In genomic region chr2:162929704-162930103, GRCm38 (mm10) we compare ENCODE assay signal across 22 mouse cellular contexts. TPM values are rescaled to one million over a fixed set of nuclear protein-coding genes. Genes with fewer than 3 reads are reported as not detected.
DNase-seq lines count a peak whose midpoint lies in the region; ATAC-seq lines count a peak whose summit lies in the region.
"Had no signal": no experiment of that assay in that cellular context is flagged by ENCODE, and none has a peak within 500 bp of the region (broad histone marks: within the 10 kb centered on the region; RNA-seq: fewer than 3 reads in every experiment).

No protein-coding gene starts in this region.

- H3K4me3 ChIP-seq in forebrain, embryonic 12.5 days (replicated peaks): no peak overlapping the region
- no peak overlapping the region for H3K4me3 ChIP-seq in forebrain, embryonic 14.5 days (ENCODE audit: low read depth, low read length)
- H3K4me3 ChIP-seq in hindbrain, embryonic 14.5 days (replicated peaks; ENCODE audit: low read length): 0 out of 2 replicates have a peak overlapping the region, but pooled peaks have one; percentile 3
- H3K4me3 ChIP-seq in hindbrain, embryonic 13.5 days: no peak overlapping the region
- peak overlapping the region; percentile 100; the same call in 1 of the 2 replicates for H3K4me3 ChIP-seq in midbrain, embryonic 10.5 days
- no peak overlapping the region for H3K4me3 ChIP-seq in midbrain, embryonic 15.5 days
- H3K4me3 ChIP-seq in liver, embryonic 16.5 days (ENCODE audit: low read depth, low read length): no peak overlapping the region
- H3K4me3 ChIP-seq in intestine, embryonic 16.5 days (ENCODE audit: low read length): no peak overlapping the region

- WGBS in forebrain, embryonic 12.5 days: 87% methylated on average over 3 of the region's 3 CpGs
- WGBS in forebrain, embryonic 14.5 days: 92% methylated on average over 3 of the region's 3 CpGs
- WGBS in hindbrain, embryonic 14.5 days: 87% methylated on average over 3 of the region's 3 CpGs
- 87% methylated on average over 3 of the region's 3 CpGs for WGBS in hindbrain, embryonic 13.5 days
- WGBS in midbrain, embryonic 10.5 days: 80% methylated on average over 3 of the region's 3 CpGs
- WGBS in midbrain, embryonic 15.5 days: 84% methylated on average over 3 of the region's 3 CpGs
- 61% methylated on average over 3 of the region's 3 CpGs for WGBS in liver, embryonic 16.5 days (ENCODE audit: insufficient replicate concordance)
- 67% methylated on average over 3 of the region's 3 CpGs for WGBS in intestine, embryonic 16.5 days

- no peak overlapping the region for H3K27ac ChIP-seq in forebrain, embryonic 12.5 days
- no peak overlapping the region for H3K27ac ChIP-seq in forebrain, embryonic 14.5 days (ENCODE audit: low read depth, low read length)
- no peak overlapping the region for H3K27ac ChIP-seq in hindbrain, embryonic 14.5 days
- no peak overlapping the region for H3K27ac ChIP-seq in hindbrain, embryonic 13.5 days
- no peak overlapping the region for H3K27ac ChIP-seq in midbrain, embryonic 10.5 days (replicated peaks)
- H3K27ac ChIP-seq in midbrain, embryonic 15.5 days: no peak overlapping the region
- no peak overlapping the region for H3K27ac ChIP-seq in liver, embryonic 16.5 days (ENCODE audit: low read length)
- no peak overlapping the region for H3K27ac ChIP-seq in intestine, embryonic 16.5 days (ENCODE audit: low read length)
- H3K27ac ChIP-seq: heart, adult 2 months had no signal

- H3K9me3 ChIP-seq in forebrain, embryonic 12.5 days: no peaks in the 10 kb centered on the region
- H3K9me3 ChIP-seq in forebrain, embryonic 14.5 days (replicated peaks; ENCODE audit: control insufficient read depth, low read length): no peaks in the 10 kb centered on the region
- no peaks in the 10 kb centered on the region for H3K9me3 ChIP-seq in hindbrain, embryonic 14.5 days (ENCODE audit: control insufficient read depth, low read length)
- H3K9me3 ChIP-seq in hindbrain, embryonic 13.5 days: no peaks in the 10 kb centered on the region
- no peaks in the 10 kb centered on the region for H3K9me3 ChIP-seq in midbrain, embryonic 10.5 days (replicated peaks)
- H3K9me3 ChIP-seq in midbrain, embryonic 15.5 days: no peaks in the 10 kb centered on the region
- H3K9me3 ChIP-seq in liver, embryonic 16.5 days (replicated peaks; ENCODE audit: control insufficient read depth, low read length): no peaks in the 10 kb centered on the region
- H3K9me3 ChIP-seq in intestine, embryonic 16.5 days (ENCODE audit: control insufficient read depth, low read length): no peaks in the 10 kb centered on the region
- H3K9me3 ChIP-seq: embryonic facial prominence, embryonic 13.5 days; neural tube, embryonic 13.5 days had no signal

- H3K27me3 ChIP-seq in forebrain, embryonic 12.5 days: peaks cover 12% of the 10 kb centered on the region
- H3K27me3 ChIP-seq in forebrain, embryonic 14.5 days (replicated peaks; ENCODE audit: control insufficient read depth, insufficient read depth, low read length): no peaks in the 10 kb centered on the region
- no peaks in the 10 kb centered on the region for H3K27me3 ChIP-seq in hindbrain, embryonic 14.5 days (ENCODE audit: control insufficient read depth, insufficient read depth, low read length)
- H3K27me3 ChIP-seq in hindbrain, embryonic 13.5 days: 0 out of 2 replicates have a peak, but pooled peaks cover 8% of the 10 kb centered on the region
- H3K27me3 ChIP-seq in midbrain, embryonic 10.5 days (ENCODE audit: low read depth, poor library complexity, severe bottlenecking): peaks cover 10% of the 10 kb centered on the region; the same call in 1 of the 2 replicates
- no peaks in the 10 kb centered on the region for H3K27me3 ChIP-seq in midbrain, embryonic 15.5 days (replicated peaks)
- no peaks in the 10 kb centered on the region for H3K27me3 ChIP-seq in liver, embryonic 16.5 days (ENCODE audit: control insufficient read depth, insufficient read depth, low read depth, low read length)
- no peaks in the 10 kb centered on the region for H3K27me3 ChIP-seq in intestine, embryonic 16.5 days (replicated peaks; ENCODE audit: control insufficient read depth, insufficient read depth, low read length)

- peak overlapping the region; percentile 71; the same call in 1 of the 2 replicates for H3K4me2 ChIP-seq in forebrain, embryonic 12.5 days
- no peak overlapping the region for H3K4me2 ChIP-seq in forebrain, embryonic 14.5 days (ENCODE audit: low read length)
- H3K4me2 ChIP-seq in hindbrain, embryonic 14.5 days (replicated peaks): no peak overlapping the region
- H3K4me2 ChIP-seq in hindbrain, embryonic 13.5 days: no peak overlapping the region
- H3K4me2 ChIP-seq in midbrain, embryonic 15.5 days: no peak overlapping the region
- peak overlapping the region; percentile 94 for H3K4me2 ChIP-seq in liver, embryonic 16.5 days (ENCODE audit: low read depth, low read length)
- H3K4me2 ChIP-seq in intestine, embryonic 16.5 days (ENCODE audit: low read depth, low read length): no peak overlapping the region

- DNase-seq in forebrain, embryonic 14.5 days (ENCODE audit: low spot score): no peak
- DNase-seq in hindbrain, embryonic 14.5 days (ENCODE audit: low spot score): no peak
- DNase-seq in midbrain, embryonic 10.5 days (ENCODE audit: low spot score): no peak
- DNase-seq: adrenal gland, postnatal 25 days; cerebellum, adult 11 months; cerebellum, postnatal 10 days; gastrocnemius, postnatal 10 days; heart, adult 2 months; kidney, adult 9 months; kidney, postnatal 36 days; lung, postnatal 36 days; right cerebral cortex, adult 18-20 months had no signal

- peaks cover 23% of the 10 kb centered on the region for H3K4me1 ChIP-seq in forebrain, embryonic 12.5 days
- H3K4me1 ChIP-seq in forebrain, embryonic 14.5 days (ENCODE audit: control insufficient read depth, insufficient read depth, low read length): peaks cover 11% of the 10 kb centered on the region
- H3K4me1 ChIP-seq in hindbrain, embryonic 14.5 days (replicated peaks; ENCODE audit: control insufficient read depth, insufficient read depth, low read length): peaks cover 18% of the 10 kb centered on the region
- peaks cover 21% of the 10 kb centered on the region for H3K4me1 ChIP-seq in hindbrain, embryonic 13.5 days (replicated peaks)
- H3K4me1 ChIP-seq in midbrain, embryonic 10.5 days: peaks cover 28% of the 10 kb centered on the region
- peaks cover 20% of the 10 kb centered on the region for H3K4me1 ChIP-seq in midbrain, embryonic 15.5 days
- H3K4me1 ChIP-seq in liver, embryonic 16.5 days (ENCODE audit: control insufficient read depth, low read depth, low read length): peaks cover 11% of the 10 kb centered on the region
- 0 out of 2 replicates have a peak, but pooled peaks cover 3% of the 10 kb centered on the region for H3K4me1 ChIP-seq in intestine, embryonic 16.5 days (ENCODE audit: control insufficient read depth, insufficient read depth, low read length)

- H3K36me3 ChIP-seq in forebrain, embryonic 12.5 days (replicated peaks): peaks cover 21% of the 10 kb centered on the region
- H3K36me3 ChIP-seq in forebrain, embryonic 14.5 days (ENCODE audit: control insufficient read depth, insufficient read depth, low read length): peaks cover 21% of the 10 kb centered on the region
- H3K36me3 ChIP-seq in hindbrain, embryonic 14.5 days (replicated peaks; ENCODE audit: control insufficient read depth, insufficient read depth): peaks cover 21% of the 10 kb centered on the region
- H3K36me3 ChIP-seq in hindbrain, embryonic 13.5 days: peaks cover 16% of the 10 kb centered on the region
- H3K36me3 ChIP-seq in midbrain, embryonic 10.5 days: peaks cover 22% of the 10 kb centered on the region
- H3K36me3 ChIP-seq in midbrain, embryonic 15.5 days (replicated peaks): peaks cover 13% of the 10 kb centered on the region
- H3K36me3 ChIP-seq in liver, embryonic 16.5 days (ENCODE audit: control insufficient read depth, insufficient read depth): peaks cover 19% of the 10 kb centered on the region
- peaks cover 9% of the 10 kb centered on the region; the same call in 1 of the 2 replicates for H3K36me3 ChIP-seq in intestine, embryonic 16.5 days (ENCODE audit: control insufficient read depth, insufficient read depth, low read length)

- no peak overlapping the region for H3K9ac ChIP-seq in forebrain, embryonic 12.5 days
- H3K9ac ChIP-seq in forebrain, embryonic 14.5 days (ENCODE audit: low read length): no peak overlapping the region
- H3K9ac ChIP-seq in hindbrain, embryonic 14.5 days: no peak overlapping the region
- no peak overlapping the region for H3K9ac ChIP-seq in hindbrain, embryonic 13.5 days
- H3K9ac ChIP-seq in midbrain, embryonic 15.5 days: no peak overlapping the region
- H3K9ac ChIP-seq in liver, embryonic 16.5 days (ENCODE audit: low read depth, low read length): no peak overlapping the region
- no peak overlapping the region for H3K9ac ChIP-seq in intestine, embryonic 16.5 days (ENCODE audit: low read depth, low read length)

- ATAC-seq in forebrain, embryonic 12.5 days (ENCODE audit: low FRiP score): no peak
- no peak for ATAC-seq in forebrain, embryonic 14.5 days
- ATAC-seq in hindbrain, embryonic 14.5 days (ENCODE audit: low FRiP score): no peak
- ATAC-seq in hindbrain, embryonic 13.5 days (ENCODE audit: low FRiP score): no peak
- no peak for ATAC-seq in midbrain, embryonic 15.5 days (replicated peaks)
- ATAC-seq in liver, embryonic 16.5 days (ENCODE audit: low read depth): no peak
- no peak for ATAC-seq in intestine, embryonic 16.5 days

RNA-seq across cellular contexts. Expression of gene Srsf6, which starts 1.6 kb away (rescaled TPM):
- polyA plus RNA-seq in forebrain, embryonic 12.5 days (2016; fragmentation: Nextera tagmentation; extraction: Ambion mirVana): 266 and 279 TPM in 2 replicates
- 149 and 173 TPM in 2 replicates for polyA plus RNA-seq in forebrain, embryonic 14.5 days (2014; fragmentation: Nextera tagmentation; extraction: Ambion mirVana)
- 131 and 134 TPM in 2 replicates for polyA plus RNA-seq in hindbrain, embryonic 14.5 days (2014; fragmentation: Nextera tagmentation; extraction: Ambion mirVana)
- polyA plus RNA-seq in hindbrain, embryonic 13.5 days (2015; fragmentation: Nextera tagmentation; extraction: Ambion mirVana): 169 and 173 TPM in 2 replicates
- 267 and 269 TPM in 2 replicates for polyA plus RNA-seq in midbrain, embryonic 10.5 days (2016; fragmentation: Nextera tagmentation; extraction: Ambion mirVana)
- polyA plus RNA-seq in midbrain, embryonic 15.5 days (2015; fragmentation: Nextera tagmentation; extraction: Ambion mirVana): 141 and 142 TPM in 2 replicates
- polyA plus RNA-seq in liver, embryonic 16.5 days (2015; fragmentation: Nextera tagmentation; extraction: Ambion mirVana): 73.7 and 77.4 TPM in 2 replicates
- polyA plus RNA-seq in intestine, embryonic 16.5 days (2015; fragmentation: Nextera tagmentation; extraction: Ambion mirVana): 156 and 159 TPM in 2 replicates

RNA-seq across cellular contexts. Expression of gene L3mbtl1, which starts 13.6 kb away (rescaled TPM):
- polyA plus RNA-seq in forebrain, embryonic 12.5 days (2016; fragmentation: Nextera tagmentation; extraction: Ambion mirVana): 0.11 and 0.82 TPM in 2 replicates
- 0.11 and 0.70 TPM in 2 replicates for polyA plus RNA-seq in forebrain, embryonic 14.5 days (2014; fragmentation: Nextera tagmentation; extraction: Ambion mirVana)
- polyA plus RNA-seq in hindbrain, embryonic 14.5 days (2014; fragmentation: Nextera tagmentation; extraction: Ambion mirVana): 3.9 and 4.3 TPM in 2 replicates
- 0.69 and 1.3 TPM in 2 replicates for polyA plus RNA-seq in hindbrain, embryonic 13.5 days (2015; fragmentation: Nextera tagmentation; extraction: Ambion mirVana)
- 0.15 and 0.23 TPM in 2 replicates for polyA plus RNA-seq in midbrain, embryonic 10.5 days (2016; fragmentation: Nextera tagmentation; extraction: Ambion mirVana)
- 3.9 and 4.4 TPM in 2 replicates for polyA plus RNA-seq in midbrain, embryonic 15.5 days (2015; fragmentation: Nextera tagmentation; extraction: Ambion mirVana)
- polyA plus RNA-seq in liver, embryonic 16.5 days (2015; fragmentation: Nextera tagmentation; extraction: Ambion mirVana): 0.04 TPM in 1 of 2 replicates, not detected in the other
- polyA plus RNA-seq in intestine, embryonic 16.5 days (2015; fragmentation: Nextera tagmentation; extraction: Ambion mirVana): 0.09 TPM in 2 replicates
- polyA plus RNA-seq: small intestine, adult 2 months had no signal

RNA-seq across cellular contexts. Expression of gene Sgk2, which starts 57.4 kb away (rescaled TPM):
- not detected in 2 replicates for polyA plus RNA-seq in forebrain, embryonic 12.5 days (2016; fragmentation: Nextera tagmentation; extraction: Ambion mirVana)
- polyA plus RNA-seq in forebrain, embryonic 14.5 days (2014; fragmentation: Nextera tagmentation; extraction: Ambion mirVana): not detected in 2 replicates
- polyA plus RNA-seq in hindbrain, embryonic 14.5 days (2014; fragmentation: Nextera tagmentation; extraction: Ambion mirVana): 0.33 TPM in 1 of 2 replicates, not detected in the other
- 0.09 and 0.17 TPM in 2 replicates for polyA plus RNA-seq in hindbrain, embryonic 13.5 days (2015; fragmentation: Nextera tagmentation; extraction: Ambion mirVana)
- polyA plus RNA-seq in midbrain, embryonic 10.5 days (2016; fragmentation: Nextera tagmentation; extraction: Ambion mirVana): not detected in 2 replicates
- polyA plus RNA-seq in midbrain, embryonic 15.5 days (2015; fragmentation: Nextera tagmentation; extraction: Ambion mirVana): 0.10 TPM in 1 of 2 replicates, not detected in the other
- 4.6 and 5.8 TPM in 2 replicates for polyA plus RNA-seq in liver, embryonic 16.5 days (2015; fragmentation: Nextera tagmentation; extraction: Ambion mirVana)
- polyA plus RNA-seq in intestine, embryonic 16.5 days (2015; fragmentation: Nextera tagmentation; extraction: Ambion mirVana): 1.2 and 2.1 TPM in 2 replicates
- polyA plus RNA-seq: heart, adult 2 months; hindbrain, embryonic 11.5 days; inflammation-experienced regulatory T-cells, adult 6 months; neural tube, embryonic 13.5 days had no signal

Comparison
In these comparisons a context has a peak if more than half of its experiments do, and no peak if none do; other contexts are left out.
1. H3K4me2 ChIP-seq: peak in forebrain, embryonic 12.5 days (single experiment) and liver, embryonic 16.5 days (single experiment); none in forebrain, embryonic 14.5 days (single experiment), hindbrain, embryonic 14.5 days (single experiment), hindbrain, embryonic 13.5 days (single experiment), midbrain, embryonic 15.5 days (single experiment) and intestine, embryonic 16.5 days (single experiment).
2. H3K4me3 ChIP-seq: peak in hindbrain, embryonic 14.5 days (single experiment) and midbrain, embryonic 10.5 days (single experiment); none in forebrain, embryonic 12.5 days (single experiment), forebrain, embryonic 14.5 days (single experiment), hindbrain, embryonic 13.5 days (single experiment), midbrain, embryonic 15.5 days (single experiment), liver, embryonic 16.5 days (single experiment) and intestine, embryonic 16.5 days (single experiment).